Mouse (Mus musculus): Measurements from ENCODE around the gene Stat6. TPM values are rescaled to one million over a fixed set of nuclear protein-coding genes. Genes with fewer than 3 reads are reported as not detected.

Stat6 gene
- polyA plus RNA-seq, 1 experiment from 2014 or later = 5.0 TPM

- WGBS = 69% methylated on average over 4 of the region's 4 CpGs
- Histone ChIP-seq H3K27me3 (replicated peaks) (no peaks in the 10 kb centered on the region), H3K9ac (replicated peaks) (no peak overlapping the region), H3K36me3 (peaks cover 8% of the 10 kb centered on the region), H3K9me3 (replicated peaks) (no peaks in the 10 kb centered on the region), H3K4me1 (peaks cover 77% of the 10 kb centered on the region), H3K4me2 (peak overlapping the region; percentile 98), H3K4me3 (replicated peaks) (no peak overlapping the region), H3K27ac (replicated peaks) (0 out of 2 replicates have a peak overlapping the region, but pooled peaks have one; percentile 45)
- no peak for ATAC-seq (ENCODE audit: low FRiP score)
These were observed 25.5 kb upstream of the Stat6 start for GRCm38 (mm10) chr10:127617294-127617693.

DNA sequence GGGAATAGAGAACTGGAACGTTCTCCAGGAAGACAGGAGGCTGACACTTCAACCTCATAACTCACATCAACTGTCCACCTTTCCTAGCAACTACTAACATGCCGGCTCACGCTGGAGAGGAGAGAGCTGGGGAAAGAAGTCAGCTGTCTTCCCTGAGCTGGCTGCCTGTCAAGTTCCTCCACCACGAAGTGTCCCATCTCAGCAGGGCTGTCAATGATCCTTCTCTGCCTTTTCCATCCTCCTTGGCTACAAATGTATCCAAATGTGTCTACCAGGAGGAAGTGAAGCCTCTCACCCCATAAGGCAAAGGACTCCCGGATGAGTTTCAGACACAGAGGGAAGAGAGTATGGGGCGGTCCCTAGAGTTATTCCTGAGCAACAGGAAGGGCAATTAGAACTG is 24.6 kb upstream of the Stat6 start:
- Histone ChIP-seq H3K36me3 (no peaks in the 10 kb centered on the region; the same call in 1 of the 2 replicates), H3K27me3 (replicated peaks) (no peaks in the 10 kb centered on the region), H3K9ac (replicated peaks) (peak overlapping the region; percentile 94), H3K4me2 (peak overlapping the region; percentile 98), H3K4me1 (peaks cover 77% of the 10 kb centered on the region), H3K27ac (replicated peaks) (0 out of 2 replicates have a peak overlapping the region, but pooled peaks have one; percentile 9), H3K9me3 (replicated peaks) (no peaks in the 10 kb centered on the region), H3K4me3 (replicated peaks) (peak overlapping the region; percentile 72)
- WGBS = 27% methylated on average over 6 of the region's 6 CpGs
- ATAC-seq (ENCODE audit: low FRiP score) = no peak

DNA sequence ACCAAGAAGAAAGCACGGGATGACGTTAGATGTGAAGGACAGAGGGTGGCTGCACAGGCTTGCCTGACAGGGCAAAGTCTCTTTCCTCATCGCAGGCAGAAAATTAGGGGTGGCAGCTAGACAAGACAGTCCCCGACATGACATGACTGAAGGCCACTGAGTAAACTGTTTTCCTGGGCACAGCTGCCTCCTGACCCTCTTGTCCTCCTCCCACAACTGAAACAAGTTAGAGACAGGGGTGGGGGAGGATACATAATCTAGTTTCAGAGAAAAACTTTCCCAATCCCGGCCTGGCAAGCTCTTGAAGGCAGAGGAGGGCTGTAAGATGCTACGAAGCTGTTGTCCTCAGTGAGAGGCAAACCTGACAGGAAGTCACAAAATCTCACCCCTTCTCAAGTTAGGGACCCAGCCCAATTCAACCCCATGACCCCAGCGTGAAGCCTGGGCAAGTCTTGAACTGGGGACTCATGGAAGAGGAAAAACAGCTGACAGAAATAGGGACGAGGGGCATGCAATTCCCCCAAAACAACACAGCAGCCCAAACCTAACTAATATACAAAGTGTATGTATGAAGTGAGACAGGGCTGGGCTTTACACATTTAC is 23.6 kb upstream of the Stat6 start:
- Histone ChIP-seq H3K4me2 (peak overlapping the region; percentile 98), H3K9ac (replicated peaks) (peak overlapping the region; percentile 94), H3K4me1 (peaks cover 68% of the 10 kb centered on the region), H3K9me3 (replicated peaks) (no peaks in the 10 kb centered on the region), H3K27me3 (replicated peaks) (no peaks in the 10 kb centered on the region), H3K4me3 (replicated peaks) (peak overlapping the region; percentile 72), H3K27ac (replicated peaks) (peak overlapping the region; percentile 85), H3K36me3 (no peaks in the 10 kb centered on the region)
- WGBS = 27% methylated on average over 8 of the region's 8 CpGs
- no peak for ATAC-seq (ENCODE audit: low FRiP score)

DNA sequence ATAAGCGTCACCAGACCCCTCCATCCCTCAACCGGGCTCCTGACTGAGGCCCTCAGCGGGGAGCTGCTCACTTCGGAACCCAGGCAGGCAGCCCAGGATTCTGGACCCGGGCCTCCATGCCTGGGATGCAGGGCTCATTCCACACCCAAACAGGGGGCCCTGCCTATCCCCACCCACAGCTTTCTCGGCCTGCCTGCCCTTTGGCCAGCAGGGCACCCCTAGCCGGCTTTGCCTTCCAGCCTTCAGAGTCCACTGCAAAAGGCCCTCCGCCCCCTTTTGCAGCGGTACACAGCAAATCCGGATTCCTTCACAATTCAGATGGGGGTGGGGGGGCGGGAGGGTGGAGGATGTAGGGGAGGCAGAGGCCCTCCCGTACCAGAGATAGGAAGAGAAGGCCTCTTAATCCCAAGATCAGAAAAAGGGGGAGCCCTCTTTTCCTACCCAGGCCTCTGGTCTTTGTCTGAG is 22.8 kb upstream of the Stat6 start:
- Histone ChIP-seq H3K9ac (replicated peaks) (peak overlapping the region; percentile 94), H3K4me2 (peak overlapping the region; percentile 98), H3K27ac (replicated peaks) (peak overlapping the region; percentile 85), H3K27me3 (replicated peaks) (no peaks in the 10 kb centered on the region), H3K9me3 (replicated peaks) (no peaks in the 10 kb centered on the region), H3K4me3 (replicated peaks) (peak overlapping the region; percentile 72), H3K4me1 (peaks cover 60% of the 10 kb centered on the region), H3K36me3 (no peaks in the 10 kb centered on the region)
- 3% methylated on average over 11 of the region's 12 CpGs for WGBS
- ATAC-seq (ENCODE audit: low FRiP score) = peak; percentile 5; the same call in 1 of the 2 replicates

- 0% methylated on average over 24 of the region's 32 CpGs for WGBS
These were observed 22.2 kb upstream of the Stat6 start, which contains the start of gene Lrp1 for GRCm38 (mm10) chr10:127620406-127621190. Lrp1 (minus strand) TSS chr10:127621148.

GRCm38 (mm10) chr10:127621191-127622056 is 21.4 kb upstream of the Stat6 start:
- WGBS = 0% methylated on average over 37 of the region's 39 CpGs
- peak; percentile 83 for ATAC-seq (ENCODE audit: low FRiP score)

More at GRCm38 (mm10) chr10:127620406-127621190, 22.2 kb upstream of the Stat6 start, which contains the start of gene Lrp1:
- H3K4me3 ChIP-seq (replicated peaks) = peak within 1 kb of the TSS; percentile 72
- peaks cover 54% of the 10 kb centered on the region for H3K4me1 ChIP-seq
- H3K36me3 ChIP-seq = no peaks in the 10 kb centered on the region
- ATAC-seq (ENCODE audit: low FRiP score) = peak; percentile 80
- peak within 1 kb of the TSS; percentile 94 for H3K9ac ChIP-seq (replicated peaks)
- peak within 1 kb of the TSS; percentile 90 for H3K27ac ChIP-seq (replicated peaks)
- no peaks in the 10 kb centered on the region for H3K27me3 ChIP-seq (replicated peaks)
- peak within 1 kb of the TSS; percentile 98 for H3K4me2 ChIP-seq
- H3K9me3 ChIP-seq (replicated peaks) = no peaks in the 10 kb centered on the region

DNA sequence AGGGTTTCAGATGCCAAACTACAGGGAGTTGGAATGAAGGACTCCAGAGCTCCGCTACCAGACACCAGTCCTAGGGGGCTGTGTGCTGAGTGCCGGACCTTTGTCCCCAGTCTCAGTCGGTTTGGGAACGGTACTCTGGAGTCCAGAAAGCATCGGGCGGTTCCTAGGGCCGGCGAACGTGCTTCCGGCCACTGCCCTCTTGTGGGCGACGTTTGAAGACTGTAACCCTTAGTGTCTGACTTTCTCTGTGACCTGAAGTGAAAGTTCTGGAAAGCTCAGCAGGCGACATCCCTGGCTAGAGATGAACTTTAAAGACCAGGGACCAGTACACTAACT is 20.8 kb upstream of the Stat6 start:
- ATAC-seq (ENCODE audit: low FRiP score) = no peak
- H3K4me3 ChIP-seq (replicated peaks) = peak overlapping the region; percentile 72
- no peaks in the 10 kb centered on the region for H3K27me3 ChIP-seq (replicated peaks)
- H3K36me3 ChIP-seq = no peaks in the 10 kb centered on the region
- H3K9ac ChIP-seq (replicated peaks) = peak overlapping the region; percentile 59
- peak overlapping the region; percentile 98 for H3K4me2 ChIP-seq
- peak overlapping the region; percentile 90 for H3K27ac ChIP-seq (replicated peaks)
- H3K9me3 ChIP-seq (replicated peaks) = no peaks in the 10 kb centered on the region
- under 1% methylated on average over 13 of the region's 13 CpGs for WGBS
- peaks cover 40% of the 10 kb centered on the region for H3K4me1 ChIP-seq

More at GRCm38 (mm10) chr10:127621191-127622056, 21.4 kb upstream of the Stat6 start:
- H3K4me1 ChIP-seq = peaks cover 46% of the 10 kb centered on the region
- H3K36me3 ChIP-seq = no peaks in the 10 kb centered on the region
- H3K4me3 ChIP-seq (replicated peaks) = peak overlapping the region; percentile 72
- H3K9ac ChIP-seq (replicated peaks) = peak overlapping the region; percentile 94
- no peaks in the 10 kb centered on the region for H3K9me3 ChIP-seq (replicated peaks)
- H3K4me2 ChIP-seq = peak overlapping the region; percentile 98
- H3K27me3 ChIP-seq (replicated peaks) = no peaks in the 10 kb centered on the region
- peak overlapping the region; percentile 90 for H3K27ac ChIP-seq (replicated peaks)

DNA sequence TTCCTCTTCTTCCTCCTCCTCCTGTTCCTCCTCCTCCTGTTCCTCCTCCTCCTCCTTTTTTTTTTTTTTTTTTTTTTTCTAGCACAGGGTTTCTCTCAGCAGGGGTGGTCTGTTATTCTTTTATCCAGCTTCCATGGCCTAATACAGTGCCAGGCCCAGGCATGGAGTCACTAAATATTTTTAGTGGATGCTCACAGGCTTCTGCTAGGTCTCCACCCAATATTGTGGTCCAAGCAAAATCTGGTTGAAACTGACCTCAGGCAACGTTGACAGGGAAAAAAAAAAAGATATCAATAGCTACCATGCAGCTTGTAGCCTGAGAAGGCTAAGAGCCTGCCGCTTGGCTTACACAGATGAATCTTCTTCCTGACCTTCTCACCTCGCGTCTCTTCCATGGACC is 20.1 kb upstream of the Stat6 start:
- H3K36me3 ChIP-seq = no peaks in the 10 kb centered on the region
- H3K4me1 ChIP-seq = peaks cover 33% of the 10 kb centered on the region
- peak overlapping the region; percentile 98 for H3K4me2 ChIP-seq
- no peak overlapping the region for H3K4me3 ChIP-seq (replicated peaks)
- no peak overlapping the region for H3K9ac ChIP-seq (replicated peaks)
- H3K27me3 ChIP-seq (replicated peaks) = no peaks in the 10 kb centered on the region
- no peaks in the 10 kb centered on the region for H3K9me3 ChIP-seq (replicated peaks)
- WGBS = 68% methylated on average over 4 of the region's 4 CpGs
- H3K27ac ChIP-seq (replicated peaks) = 0 out of 2 replicates have a peak overlapping the region, but pooled peaks have one; percentile 90
- no peak for ATAC-seq (ENCODE audit: low FRiP score)

- no peak overlapping the region for H3K9ac ChIP-seq (replicated peaks)
- no peak overlapping the region for H3K27ac ChIP-seq (replicated peaks)
- WGBS = 92% methylated on average over 6 of the region's 6 CpGs
- H3K27me3 ChIP-seq (replicated peaks) = no peaks in the 10 kb centered on the region
- no peaks in the 10 kb centered on the region for H3K36me3 ChIP-seq
- no peak overlapping the region for H3K4me2 ChIP-seq
- peaks cover 24% of the 10 kb centered on the region for H3K4me1 ChIP-seq
- ATAC-seq (ENCODE audit: low FRiP score) = no peak
- no peak overlapping the region for H3K4me3 ChIP-seq (replicated peaks)
- no peaks in the 10 kb centered on the region for H3K9me3 ChIP-seq (replicated peaks)
These were observed 19.2 kb upstream of the Stat6 start for GRCm38 (mm10) chr10:127623439-127624216.

GRCm38 (mm10) chr10:127626433-127626832 is 16.4 kb upstream of the Stat6 start:
- H3K27ac ChIP-seq (replicated peaks) = no peak overlapping the region
- 85% methylated on average over 3 of the region's 3 CpGs for WGBS
- ATAC-seq (ENCODE audit: low FRiP score) = no peak

More at GRCm38 (mm10) chr10:127626433-127626832, 16.4 kb upstream of the Stat6 start:
- Histone ChIP-seq H3K27me3 (replicated peaks) (no peaks in the 10 kb centered on the region), H3K9me3 (replicated peaks) (no peaks in the 10 kb centered on the region), H3K9ac (replicated peaks) (no peak overlapping the region), H3K4me2 (no peak overlapping the region), H3K4me1 (peaks cover 9% of the 10 kb centered on the region), H3K4me3 (replicated peaks) (no peak overlapping the region), H3K36me3 (no peaks in the 10 kb centered on the region)
